Mouse (Mus musculus) lung, postnatal 36 days (tissue): ENCODE data around the gene Ahnak.

Source experiments
- DNase-seq: peaks from one replicate; pipeline ENCODE4 v3.0.0; 2022; ENCODE audit warnings: mixed read lengths

Ahnak gene

GRCm38 (mm10) chr19:8974638-8975037, 14.4 kb upstream of the Ahnak start:
- DNase-seq, result no peak

GRCm38 (mm10) chr19:8975491-8975890, 13.6 kb upstream of the Ahnak start:
- no peak for DNase-seq

- DNase-seq, result peak; percentile 73
Measured at GRCm38 (mm10) chr19:8976535-8976934, 12.5 kb upstream of the Ahnak start.

- peak; percentile 64 for DNase-seq
Measured at GRCm38 (mm10) chr19:8980771-8981170, 8.3 kb upstream of the Ahnak start.

DNA sequence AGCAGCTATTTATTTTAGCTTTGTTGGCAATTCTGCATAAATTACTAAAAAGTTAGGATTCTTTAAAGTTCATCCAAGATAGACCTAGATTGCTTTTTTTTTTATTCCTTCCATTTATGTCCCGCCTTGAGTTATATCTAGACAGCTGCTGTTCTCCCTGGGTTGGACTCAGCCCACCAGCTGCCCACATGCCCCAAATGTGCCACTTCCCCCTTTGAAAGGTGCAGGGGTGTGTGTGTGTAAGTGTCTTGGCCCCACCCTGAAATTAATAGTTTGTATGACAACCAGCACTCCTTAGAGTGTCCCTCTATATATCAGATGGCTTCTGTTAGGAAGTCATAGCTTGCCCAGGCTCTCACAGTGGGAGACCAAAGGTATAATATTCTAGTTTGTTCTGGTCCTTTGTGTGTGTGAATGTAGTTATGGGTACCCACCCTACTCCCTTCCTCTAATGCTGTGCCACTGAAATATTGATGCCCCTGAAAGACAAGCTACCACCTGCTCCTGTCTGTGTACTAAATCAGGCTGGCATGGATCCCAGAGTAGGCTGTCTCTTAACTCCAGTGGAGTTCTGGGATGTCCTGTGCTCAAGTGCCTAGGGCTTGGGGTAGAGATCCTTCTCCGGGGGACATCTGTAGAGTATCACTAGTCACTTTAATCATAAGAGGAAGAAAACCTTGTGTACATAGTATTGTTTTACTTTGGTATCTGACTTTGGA, 7.5 kb upstream of the Ahnak start:
- DNase-seq, result peak; percentile 47

DNA sequence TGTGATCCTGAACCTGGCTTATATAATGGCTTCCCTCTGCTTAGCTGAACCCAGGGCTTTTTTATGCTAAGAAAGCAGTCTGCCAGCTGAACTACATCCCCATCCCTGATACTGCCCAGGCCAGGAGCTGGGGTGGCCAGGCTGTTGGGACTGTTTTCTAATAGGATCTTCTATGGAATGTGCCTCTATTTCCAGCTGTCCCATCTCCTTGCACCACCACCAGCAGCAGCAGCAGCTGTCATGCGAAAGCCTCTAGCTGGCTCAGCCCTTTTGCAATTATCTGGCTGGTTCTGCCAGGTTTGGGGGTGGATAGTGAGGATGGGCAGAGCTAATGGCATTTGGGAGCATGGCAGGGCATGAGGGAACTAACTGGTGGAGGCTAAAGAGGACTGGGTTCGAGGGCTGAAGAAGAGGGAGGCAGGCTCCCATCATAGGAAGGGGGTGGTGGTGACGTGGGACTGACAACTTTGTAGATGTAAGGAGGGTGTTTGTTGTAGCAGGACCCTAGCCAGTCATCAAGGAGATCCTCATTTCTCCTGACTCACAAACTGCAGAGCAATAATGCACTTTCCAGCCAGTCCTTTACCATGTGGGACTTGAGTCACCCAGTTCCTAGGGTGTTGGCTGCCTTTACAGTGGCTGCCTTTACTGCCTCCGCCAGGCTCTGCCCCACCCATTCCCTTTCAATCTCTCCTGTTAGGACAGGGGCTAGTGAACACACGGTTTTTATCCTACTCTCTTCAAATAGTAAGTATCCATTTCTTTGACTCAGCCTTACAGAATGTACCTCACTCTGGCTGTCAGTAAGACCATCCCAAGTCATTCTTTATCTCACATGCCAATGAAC, 6.6 kb upstream of the Ahnak start:
- peak; percentile 51 for DNase-seq

DNA sequence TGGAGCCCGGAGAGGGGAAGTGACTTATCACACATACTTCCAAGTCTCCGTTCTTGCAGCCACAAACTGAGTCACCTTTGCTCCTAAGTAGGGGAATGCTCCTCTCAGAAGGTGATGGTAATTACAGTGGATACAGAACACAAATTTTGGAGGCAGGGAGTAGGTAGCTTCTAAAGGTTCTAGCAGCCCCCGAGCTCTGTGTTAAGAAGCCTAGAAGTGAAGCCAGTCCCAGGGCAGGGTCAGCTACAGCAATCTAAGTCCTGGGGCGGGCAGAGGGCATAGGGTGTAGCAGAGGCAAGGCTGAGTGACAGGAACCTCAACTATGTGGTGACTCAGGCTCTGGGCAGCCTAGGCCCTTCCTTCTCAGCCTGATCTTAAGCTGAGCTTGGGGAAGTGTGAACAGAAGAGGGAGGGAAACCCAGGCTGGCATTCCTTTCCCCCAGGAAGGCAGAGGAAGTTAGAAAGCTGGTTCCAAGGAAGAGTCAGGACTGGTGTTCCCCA, 5.9 kb upstream of the Ahnak start:
- peak; percentile 80 for DNase-seq

DNA sequence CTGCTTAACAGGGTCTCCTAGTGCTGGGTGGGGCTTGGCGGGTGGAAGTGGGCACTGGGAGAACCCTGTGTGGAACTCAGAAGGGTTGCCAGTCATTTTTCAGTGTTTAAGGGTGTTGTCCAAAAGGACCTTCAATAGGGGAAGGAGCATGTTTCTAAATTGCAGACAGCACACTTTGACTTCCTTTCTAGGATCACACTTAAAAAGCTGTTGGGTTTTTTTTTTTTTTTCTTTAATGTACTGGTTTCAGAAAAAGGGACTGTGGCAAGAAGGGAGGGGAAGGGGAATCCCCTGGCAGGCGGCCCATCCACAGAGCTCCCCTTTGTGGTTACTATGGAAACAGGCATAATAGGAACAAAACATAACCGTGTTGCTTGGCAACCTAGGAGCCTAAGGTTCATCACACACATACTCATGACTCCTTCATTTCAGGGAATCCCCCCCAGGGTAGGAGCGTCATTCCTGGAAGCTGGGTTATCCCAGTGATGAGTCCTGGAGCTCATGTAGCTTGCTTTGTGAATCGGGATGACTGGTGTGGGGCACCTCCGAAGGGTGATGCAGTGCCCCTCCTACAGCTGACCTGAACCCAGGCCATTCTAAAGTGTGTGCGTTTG, 4.7 kb upstream of the Ahnak start:
- DNase-seq, result peak; percentile 94

GRCm38 (mm10) chr19:8985891-8986290, 3.2 kb upstream of the Ahnak start:
- peak; percentile 50 for DNase-seq

GRCm38 (mm10) chr19:8987816-8988215, 1.3 kb upstream of the Ahnak start:
- peak; percentile 54 for DNase-seq

GRCm38 (mm10) chr19:8988346-8989065, 578 bp upstream of the Ahnak start:
- DNase-seq, result no peak

DNA sequence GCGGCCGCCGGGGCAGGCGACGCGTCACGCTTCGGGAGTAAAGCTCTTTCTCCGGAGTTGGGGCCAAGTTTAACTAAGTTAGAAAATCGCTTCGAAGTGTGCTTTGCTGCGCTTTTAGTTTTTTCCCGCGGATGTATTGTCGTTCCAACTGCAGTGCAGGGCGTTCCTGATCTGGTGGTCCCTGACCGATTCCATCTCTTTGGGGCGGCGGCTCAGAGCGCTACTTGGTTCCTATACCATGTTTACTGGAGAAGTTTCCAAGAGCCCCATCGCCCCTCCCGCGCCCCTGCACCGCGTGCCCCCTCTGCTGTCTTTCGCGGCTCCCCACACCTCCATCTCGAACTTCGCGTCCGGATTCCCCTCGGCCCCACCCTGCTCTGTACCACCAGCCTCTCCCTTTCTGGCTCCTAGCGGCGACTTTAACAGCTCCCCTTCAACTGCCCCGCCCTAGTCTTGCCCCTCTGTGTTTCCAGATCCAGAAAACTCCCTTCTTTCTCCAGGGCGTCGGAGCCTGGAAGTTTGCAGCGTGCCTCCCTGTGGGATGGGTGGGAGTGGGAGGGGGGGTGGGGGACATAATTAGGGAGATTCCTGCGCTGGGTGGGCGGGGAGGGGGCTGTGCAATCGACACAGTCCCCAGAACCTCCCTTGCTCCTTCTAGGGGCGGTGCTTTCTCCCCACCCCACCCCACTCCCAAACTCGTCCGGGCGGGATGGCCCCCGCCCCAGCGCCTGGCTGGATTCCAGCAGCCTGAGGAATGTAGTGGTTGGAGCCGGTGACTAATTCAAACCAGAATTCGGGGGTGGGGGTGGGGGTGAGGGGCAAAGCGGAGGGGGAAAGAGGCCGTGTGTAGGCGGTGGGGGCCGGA, 715 bp downstream of the Ahnak start:
- DNase-seq, result peak; percentile 94

GRCm38 (mm10) chr19:8990432-8991102, 1.5 kb downstream of the Ahnak start:
- peak; percentile 70 for DNase-seq

- peak; percentile 49 for DNase-seq
Measured at GRCm38 (mm10) chr19:8991245-8991870, 2.3 kb downstream of the Ahnak start.

GRCm38 (mm10) chr19:8991871-8992735, 3.0 kb downstream of the Ahnak start:
- peak; percentile 70 for DNase-seq

DNA sequence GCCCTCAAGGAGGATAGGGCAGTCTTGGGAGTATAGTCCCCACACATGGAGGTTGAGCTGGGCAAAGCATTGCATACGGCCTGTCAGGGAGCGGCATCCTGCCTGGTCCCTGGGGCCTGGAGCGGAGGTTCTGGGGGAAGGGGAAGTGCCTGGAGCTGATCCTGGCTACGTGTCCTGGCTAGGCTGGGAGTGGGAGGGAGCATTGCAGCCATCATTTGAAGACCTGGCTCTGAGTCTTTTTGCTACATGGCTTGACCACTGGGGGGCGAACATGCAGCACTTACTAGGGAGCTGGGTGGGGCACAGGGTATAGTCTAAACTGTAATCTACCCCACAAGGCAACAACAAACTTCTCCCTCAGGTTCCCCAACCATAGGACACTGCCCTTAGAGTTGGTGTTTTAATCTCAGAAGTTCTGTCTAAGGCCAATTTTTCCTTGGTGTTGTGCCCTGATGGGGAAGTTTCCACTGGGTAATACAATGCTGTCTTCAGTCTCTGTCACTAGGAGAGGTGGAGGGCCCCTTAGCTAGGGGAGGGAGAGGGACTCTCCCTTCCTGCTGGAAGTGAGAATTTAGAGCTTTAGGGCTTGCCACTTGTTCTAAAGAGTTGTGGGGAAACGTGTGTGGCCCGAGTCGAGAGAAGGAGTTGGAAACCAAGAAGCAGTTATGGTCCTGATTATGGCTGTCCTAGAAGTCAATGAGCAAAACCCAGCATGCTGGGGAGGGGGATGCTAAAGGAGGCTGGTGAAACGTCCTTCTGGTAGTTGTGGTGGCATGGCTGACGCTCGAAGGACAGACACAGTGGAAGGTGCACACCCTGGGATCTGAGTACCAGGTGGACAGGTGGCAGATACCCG, 3.9 kb downstream of the Ahnak start:
- peak; percentile 95 for DNase-seq

- no peak for DNase-seq
Measured at GRCm38 (mm10) chr19:8993625-8993912, 4.5 kb downstream of the Ahnak start.

DNA sequence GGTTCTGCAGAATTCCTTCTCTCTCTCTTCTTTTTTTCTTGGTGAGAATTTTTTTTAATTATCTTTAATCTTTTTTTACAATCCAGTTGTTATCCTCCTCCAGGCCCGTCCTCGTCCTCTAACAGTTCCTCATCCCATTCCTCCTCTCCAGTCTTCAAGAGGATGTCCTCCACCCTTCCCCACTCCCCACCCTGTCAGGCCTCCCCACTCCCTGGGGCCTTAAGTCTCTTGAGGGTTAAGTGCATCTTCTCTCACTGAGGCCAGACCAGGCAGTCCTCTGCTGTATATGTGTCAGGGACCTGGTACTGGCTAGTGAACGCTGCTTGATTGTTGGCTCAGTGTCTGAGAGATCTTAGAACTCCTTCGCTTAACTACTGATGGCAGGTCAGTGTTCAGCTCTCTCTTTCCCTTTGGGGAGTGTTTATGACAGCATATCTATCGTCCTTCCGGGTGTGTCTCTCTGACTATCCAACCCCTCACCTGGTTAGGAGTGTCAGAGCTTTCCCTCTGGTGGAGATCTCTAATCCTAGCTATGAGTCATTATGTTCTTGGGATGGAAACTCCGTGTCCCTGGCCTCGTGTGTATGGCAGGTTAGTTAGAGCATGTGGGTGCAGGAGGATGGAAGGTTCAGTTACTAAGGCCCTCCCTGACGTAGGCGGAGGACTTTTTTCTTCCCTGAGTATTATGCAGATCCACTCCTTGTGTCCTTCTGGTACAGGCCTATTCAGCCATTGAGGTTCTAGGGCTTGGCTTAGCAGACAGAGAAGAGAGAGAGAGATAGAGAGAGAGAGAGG, 5.9 kb downstream of the Ahnak start:
- DNase-seq, result no peak
